Mouse (Mus musculus): Measurements from ENCODE around the gene Chka. TPM values are rescaled to one million over a fixed set of nuclear protein-coding genes. Genes with fewer than 3 reads are reported as not detected.
A peak's percentile ranks its signal among the peaks of the same experiment; 100 is the strongest.

Chka gene
- polyA plus RNA-seq, 1 experiment from 2014 or later: 53.0 TPM

DNA sequence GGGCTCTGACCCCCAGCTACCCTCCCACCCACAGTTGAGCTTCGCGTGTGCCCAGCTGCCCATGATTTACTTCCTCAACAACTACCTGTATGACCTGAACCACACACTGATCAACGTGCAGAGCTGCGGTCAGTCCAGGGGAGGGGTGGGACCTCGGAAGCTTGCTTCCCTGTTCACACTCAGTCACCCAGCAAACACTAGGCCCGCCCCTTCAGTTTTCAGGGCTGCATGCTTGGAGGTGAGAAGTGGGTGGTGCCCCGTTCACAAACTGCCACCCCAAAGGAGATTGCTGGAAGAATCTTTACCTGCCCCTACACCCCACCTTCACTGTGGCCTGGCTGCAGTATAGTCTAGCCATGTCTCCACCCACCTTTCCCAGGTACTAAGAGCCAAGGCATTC, 90.7 kb downstream of the Chka start:
- Histone ChIP-seq H3K27ac (no peak overlapping the region), H3K4me3 (replicated peaks; ENCODE audit: low read depth, low read length) (no peak overlapping the region), H3K9me3 (replicated peaks; ENCODE audit: low read length) (no peaks in the 10 kb centered on the region), H3K9ac (ENCODE audit: low read depth, low read length) (no peak overlapping the region), H3K36me3 (ENCODE audit: insufficient read depth, low read length) (no peaks in the 10 kb centered on the region), H3K27me3 (ENCODE audit: insufficient read depth, low read length) (no peaks in the 10 kb centered on the region), H3K4me2 (ENCODE audit: low read length) (no peak overlapping the region), H3K4me1 (replicated peaks; ENCODE audit: insufficient read depth, low read length) (no peaks in the 10 kb centered on the region)
- no peak for TF ChIP-seq CTCF (IDR thresholded peaks at IDR 0.05; ENCODE audit: low read depth)
- no peak for DNase-seq (ENCODE audit: low spot score)
- 80% methylated on average over 7 of the region's 7 CpGs for WGBS
- no peak for ATAC-seq (replicated peaks; ENCODE audit: low FRiP score, low read depth)

DNA sequence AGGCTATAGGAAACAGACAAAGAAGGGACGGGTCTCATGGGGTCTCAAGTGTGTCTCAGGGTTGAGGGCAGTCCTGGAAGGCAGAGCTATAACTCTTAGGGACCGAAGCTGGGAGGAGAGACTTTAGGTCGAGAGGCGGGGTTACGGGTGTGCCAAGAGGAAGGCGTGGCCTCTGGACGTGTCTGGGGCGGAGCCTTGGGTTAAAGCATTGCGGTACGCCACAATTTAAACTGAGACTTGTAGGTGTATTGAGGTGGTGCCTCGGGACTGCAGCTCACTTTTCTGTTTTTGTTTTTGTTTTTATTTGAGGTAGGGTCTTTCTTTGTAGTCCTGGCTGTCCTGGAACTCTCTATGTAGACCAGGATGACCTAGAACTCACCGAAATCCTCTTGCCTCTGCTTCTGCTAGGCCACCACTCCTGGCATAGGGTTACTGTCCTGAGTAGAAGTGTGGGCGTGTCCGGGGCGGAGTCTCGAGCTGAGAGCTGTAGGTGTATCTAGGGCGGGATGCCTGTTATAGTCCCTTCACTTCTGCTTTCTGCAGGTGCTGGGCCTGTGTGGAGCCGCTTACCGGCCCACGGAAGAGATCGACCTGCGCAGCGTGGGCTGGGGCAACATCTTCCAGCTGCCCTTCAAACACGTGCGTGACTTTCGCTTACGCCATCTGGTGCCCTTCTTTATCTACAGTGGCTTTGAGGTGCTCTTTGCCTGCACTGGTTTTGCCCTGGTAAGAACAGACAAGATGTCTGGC, 91.6 kb downstream of the Chka start:
- Histone ChIP-seq H3K9ac (ENCODE audit: low read depth, low read length) (no peak overlapping the region), H3K27ac (no peak overlapping the region), H3K4me1 (replicated peaks; ENCODE audit: insufficient read depth, low read length) (no peaks in the 10 kb centered on the region), H3K36me3 (ENCODE audit: insufficient read depth, low read length) (no peaks in the 10 kb centered on the region), H3K4me3 (replicated peaks; ENCODE audit: low read depth, low read length) (no peak overlapping the region), H3K4me2 (ENCODE audit: low read length) (0 out of 2 replicates have a peak overlapping the region, but pooled peaks have one; percentile 6), H3K27me3 (ENCODE audit: insufficient read depth, low read length) (no peaks in the 10 kb centered on the region), H3K9me3 (replicated peaks; ENCODE audit: low read length) (no peaks in the 10 kb centered on the region)
- WGBS: 23% methylated on average over 27 of the region's 27 CpGs
- ATAC-seq (replicated peaks; ENCODE audit: low FRiP score, low read depth) (no peak), DNase-seq (ENCODE audit: low spot score) (no peak)
- no peak; the same call in 1 of the 2 replicates for TF ChIP-seq CTCF (IDR thresholded peaks at IDR 0.05; ENCODE audit: low read depth)

Other genes starting within 250 kb of the Chka start
- 3.3 and 3.5 TPM in 2 replicates for gene Lrp5, start 165.2 kb upstream of the Chka start, polyA plus RNA-seq (2015; fragmentation: Nextera tagmentation; extraction: Ambion mirVana)
- 27.3 and 29.1 TPM in 2 replicates for gene 1810055G02Rik, start 143.5 kb upstream of the Chka start, polyA plus RNA-seq (2015; fragmentation: Nextera tagmentation; extraction: Ambion mirVana)
- 19.5 and 20.0 TPM in 2 replicates for gene Kmt5b, start 84.4 kb upstream of the Chka start, polyA plus RNA-seq (2015; fragmentation: Nextera tagmentation; extraction: Ambion mirVana)
- gene Tcirg1, start 55.4 kb downstream of the Chka start, polyA plus RNA-seq (2015; fragmentation: Nextera tagmentation; extraction: Ambion mirVana): 31.4 and 33.0 TPM in 2 replicates
- gene Ndufs8, start 61.0 kb downstream of the Chka start, polyA plus RNA-seq (2015; fragmentation: Nextera tagmentation; extraction: Ambion mirVana): 417 and 423 TPM in 2 replicates
- 3.8 and 3.9 TPM in 2 replicates for gene Aldh3b1, start 78.0 kb downstream of the Chka start, polyA plus RNA-seq (2015; fragmentation: Nextera tagmentation; extraction: Ambion mirVana)
- gene Unc93b1, start 83.4 kb downstream of the Chka start, polyA plus RNA-seq (2015; fragmentation: Nextera tagmentation; extraction: Ambion mirVana): 24.2 and 25.5 TPM in 2 replicates
- 0.07 TPM in 1 of 2 replicates, not detected in the other for gene Aldh3b3, start 106.9 kb downstream of the Chka start, polyA plus RNA-seq (2015; fragmentation: Nextera tagmentation; extraction: Ambion mirVana)
- 4.2 and 5.8 TPM in 2 replicates for gene Aldh3b2, start 120.6 kb downstream of the Chka start, polyA plus RNA-seq (2015; fragmentation: Nextera tagmentation; extraction: Ambion mirVana)
- 83.9 and 92.6 TPM in 2 replicates for gene Acy3, start 134.8 kb downstream of the Chka start, polyA plus RNA-seq (2015; fragmentation: Nextera tagmentation; extraction: Ambion mirVana)
- 2.4 and 2.8 TPM in 2 replicates for gene Tbx10, start 141.0 kb downstream of the Chka start, polyA plus RNA-seq (2015; fragmentation: Nextera tagmentation; extraction: Ambion mirVana)
- gene Nudt8, start 148.8 kb downstream of the Chka start, polyA plus RNA-seq (2015; fragmentation: Nextera tagmentation; extraction: Ambion mirVana): 52.2 and 54.1 TPM in 2 replicates
- 1.3 and 1.7 TPM in 2 replicates for gene Gm49405, start 148.9 kb downstream of the Chka start, polyA plus RNA-seq (2015; fragmentation: Nextera tagmentation; extraction: Ambion mirVana)
- gene Doc2g, start 151.5 kb downstream of the Chka start, polyA plus RNA-seq (2015; fragmentation: Nextera tagmentation; extraction: Ambion mirVana): 2.6 and 2.8 TPM in 2 replicates
- 294 and 318 TPM in 2 replicates for gene Ndufv1, start 161.0 kb downstream of the Chka start, polyA plus RNA-seq (2015; fragmentation: Nextera tagmentation; extraction: Ambion mirVana)
- gene Gstp1, start 186.2 kb downstream of the Chka start, polyA plus RNA-seq (2015; fragmentation: Nextera tagmentation; extraction: Ambion mirVana): 441 and 464 TPM in 2 replicates
- gene Gstp2, start 194.2 kb downstream of the Chka start, polyA plus RNA-seq (2015; fragmentation: Nextera tagmentation; extraction: Ambion mirVana): 3.1 and 4.4 TPM in 2 replicates
- gene Gstp3, start 207.8 kb downstream of the Chka start, polyA plus RNA-seq (2015; fragmentation: Nextera tagmentation; extraction: Ambion mirVana): not detected in 2 replicates
- 2.2 and 2.4 TPM in 2 replicates for gene Cabp2, start 229.8 kb downstream of the Chka start, polyA plus RNA-seq (2015; fragmentation: Nextera tagmentation; extraction: Ambion mirVana)
- 107 TPM in 2 replicates for gene Cdk2ap2, start 245.4 kb downstream of the Chka start, polyA plus RNA-seq (2015; fragmentation: Nextera tagmentation; extraction: Ambion mirVana)
- gene Pitpnm1, start 248.2 kb downstream of the Chka start, polyA plus RNA-seq (2015; fragmentation: Nextera tagmentation; extraction: Ambion mirVana): 12.2 and 13.9 TPM in 2 replicates

Measured in kidney, postnatal 0 days (tissue).